Mouse (Mus musculus): ENCODE results near the gene Slfnl1.

DNA sequence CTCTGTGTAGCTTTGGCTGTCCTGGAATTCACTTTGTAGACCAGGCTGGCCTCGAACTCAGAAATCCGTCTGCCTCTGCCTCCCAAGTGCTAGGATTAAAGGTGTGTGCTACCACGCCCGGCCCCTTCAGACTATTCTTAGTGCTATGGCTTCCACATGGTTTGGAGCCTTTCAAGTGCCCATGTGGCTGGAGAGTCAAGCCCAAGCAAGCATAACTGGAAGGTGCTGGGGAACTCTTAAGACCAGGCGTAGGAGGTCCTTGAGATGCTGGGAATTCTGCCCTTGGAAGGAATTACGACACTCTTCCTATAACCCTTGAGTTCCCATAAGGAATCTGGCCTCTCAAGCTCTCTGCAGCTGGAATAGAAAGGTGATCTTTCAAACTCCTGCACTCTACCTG is 24.6 kb downstream of the Slfnl1 start:
- no peak for TF ChIP-seq POLR2A (IDR thresholded peaks at IDR 0.05; ENCODE audit: control insufficient read depth, low read depth, low read length)
- no peak for TF ChIP-seq CTCF (IDR thresholded peaks at IDR 0.05; ENCODE audit: control insufficient read depth, insufficient read depth, insufficient replicate concordance, low read depth, low read length)

Data from testis, adult 2 months (tissue).